Mouse (Mus musculus) midbrain, postnatal 0 days (tissue): ENCODE measurements around the gene Gm960. TPM values are rescaled to one million over a fixed set of nuclear protein-coding genes. Genes with fewer than 3 reads are reported as not detected.

Experiments
- ATAC-seq: fragments of 200-750 bp; cut with Nextera tagmentation; 2 replicates; pipeline ENCODE4 v1.8.0; 2017; ENCODE audit warnings: moderate number of reproducible peaks, mild to moderate bottlenecking, moderate TSS enrichment, moderate library complexity; ENCODE audit not compliant: low FRiP score
- DNase-seq: peaks from one replicate; pipeline ENCODE4 v3.0.0-alpha.2; 2015; ENCODE audit warnings: low spot score
- H3K27ac ChIP-seq: fragments of 300-500 bp; sonication (generic); 2 replicates; pipeline ENCODE4 v1.5.1; 2014; ENCODE audit warnings: low read depth, mild to moderate bottlenecking, low read length, mixed read lengths
- H3K27me3 ChIP-seq: fragments of 300-500 bp; sonication (generic); 2 replicates; pipeline ENCODE4 v1.6.1; 2014; ENCODE audit warnings: low read length, control low read depth, mixed read lengths; ENCODE audit not compliant: insufficient read depth
- H3K36me3 ChIP-seq: fragments of 300-500 bp; sonication (generic); 2 replicates; pipeline ENCODE4 v1.6.1; 2014; ENCODE audit warnings: low read length, control low read depth, mixed read lengths; ENCODE audit not compliant: insufficient read depth
- H3K4me1 ChIP-seq: fragments of 300-500 bp; sonication (generic); 2 replicates; pipeline ENCODE4 v1.6.1; 2014; ENCODE audit warnings: mild to moderate bottlenecking, control low read depth, antibody characterized with exemption, low read length, mixed read lengths; ENCODE audit not compliant: insufficient read depth
- H3K4me2 ChIP-seq: fragments of 300-500 bp; sonication (generic); 2 replicates; pipeline ENCODE4 v1.6.1; 2014; ENCODE audit warnings: low read depth, mild to moderate bottlenecking, low read length, mixed read lengths; ENCODE audit not compliant: poor library complexity, severe bottlenecking
- H3K4me3 ChIP-seq: fragments of 300-500 bp; sonication (generic); 2 replicates; pipeline ENCODE4 v1.5.1; 2014; ENCODE audit warnings: low read depth, mild to moderate bottlenecking, low read length, moderate library complexity
- H3K9ac ChIP-seq: fragments of 300-500 bp; sonication (generic); replicated peaks from 2 replicates; pipeline ENCODE4 v1.6.1; 2014; ENCODE audit warnings: mild to moderate bottlenecking, low read length, moderate library complexity, mixed read lengths; ENCODE audit not compliant: poor library complexity, severe bottlenecking
- H3K9me3 ChIP-seq: fragments of 300-500 bp; sonication (generic); 2 replicates; pipeline ENCODE4 v1.6.1; 2016; ENCODE audit warnings: low read length, control low read depth
- CTCF ChIP-seq: IDR thresholded peaks from 2 replicates; pipeline ENCODE4 v1.5.1; 2016; ENCODE audit warnings: antibody characterized with exemption, mild to moderate bottlenecking
- WGBS: fragments of 180-500 bp; shearing (Covaris S2); extraction: QIAGEN DNeasy Blood & Tissue Kit; methylation state at CpG from one replicate; pipeline ENCODE4 v1.1.7; 2014; 5-methylcytosine and 5-hydroxymethylcytosine counted together
- polyA plus RNA-seq: library from polyadenylated mRNA; unstranded; fragments of >200 nt; fragmentation: Nextera tagmentation; extraction: Ambion mirVana; gene quantifications from 2 replicates; pipeline ENCODE4 v1.2.1, GENCODE M21; 2015
- total RNA-seq: library from RNA; depleted of rRNA; stranded (reverse); fragments of >200 nt; gene quantifications from 2 replicates; pipeline ENCODE4 v1.2.3, GENCODE M21; 2014

Gene Gm960
- total and polyA plus RNA-seq, 2 experiments from 2014 or later: 0.99 to 5.9 TPM

DNA sequence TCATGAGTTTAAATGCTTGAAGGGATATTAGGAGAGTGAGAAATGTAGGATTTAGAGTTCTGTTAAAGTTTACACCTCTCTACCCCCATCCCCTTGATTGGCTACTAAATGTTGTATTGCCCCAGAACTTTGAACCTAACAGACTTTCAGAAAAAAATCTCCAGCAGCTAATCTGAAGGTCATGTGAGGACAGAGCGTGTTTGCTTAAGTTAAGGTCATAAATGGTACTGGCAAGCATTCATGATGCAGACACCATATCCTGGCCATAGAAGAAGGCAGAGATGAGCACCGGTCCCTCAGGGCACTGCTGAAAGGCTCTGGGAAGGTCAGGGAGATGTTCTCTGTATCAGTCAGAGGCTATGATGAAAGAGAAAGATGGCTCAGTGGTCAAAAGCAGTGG is 18.8 kb upstream of the Gm960 start:
- no peak for TF ChIP-seq CTCF
- DNase-seq: no peak
- 95% methylated on average over 2 of the region's 2 CpGs for WGBS
- no peaks in the 10 kb centered on the region for H3K9me3 ChIP-seq
- H3K27me3 ChIP-seq: no peaks in the 10 kb centered on the region
- no peak overlapping the region for H3K4me3 ChIP-seq
- no peak overlapping the region for H3K9ac ChIP-seq
- peaks cover 18% of the 10 kb centered on the region for H3K36me3 ChIP-seq
- no peak overlapping the region for H3K27ac ChIP-seq
- no peak for ATAC-seq
- H3K4me2 ChIP-seq: no peak overlapping the region
- peaks cover 5% of the 10 kb centered on the region; the same call in 1 of the 2 replicates for H3K4me1 ChIP-seq

DNA sequence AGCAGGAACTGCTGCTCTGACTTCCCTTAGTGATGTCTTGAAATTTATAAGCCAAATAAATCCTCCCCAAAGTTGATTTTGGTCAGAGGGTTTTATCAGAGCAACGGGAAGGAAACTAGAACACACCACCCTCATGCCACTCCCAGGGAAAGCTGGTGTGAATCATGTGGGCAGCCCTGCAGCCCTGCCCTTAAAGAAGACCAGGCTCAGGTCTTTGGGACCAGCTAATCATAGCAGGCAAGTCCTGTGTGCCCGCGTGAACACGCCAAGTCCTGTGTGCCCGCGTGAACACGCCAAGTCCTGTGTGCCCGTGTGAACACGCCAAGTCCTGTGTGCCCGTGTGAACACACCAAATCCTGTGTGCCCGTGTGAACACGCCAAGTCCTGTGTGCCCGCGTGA is 18.3 kb upstream of the Gm960 start:
- Histone ChIP-seq H3K4me1 (peaks cover 5% of the 10 kb centered on the region; the same call in 1 of the 2 replicates), H3K9me3 (no peaks in the 10 kb centered on the region), H3K9ac (no peak overlapping the region), H3K27ac (no peak overlapping the region), H3K4me3 (no peak overlapping the region), H3K4me2 (no peak overlapping the region), H3K36me3 (peaks cover 16% of the 10 kb centered on the region), H3K27me3 (no peaks in the 10 kb centered on the region)
- 97% methylated on average over 14 of the region's 14 CpGs for WGBS
- ATAC-seq: no peak
- TF ChIP-seq CTCF: no peak
- DNase-seq: no peak

DNA sequence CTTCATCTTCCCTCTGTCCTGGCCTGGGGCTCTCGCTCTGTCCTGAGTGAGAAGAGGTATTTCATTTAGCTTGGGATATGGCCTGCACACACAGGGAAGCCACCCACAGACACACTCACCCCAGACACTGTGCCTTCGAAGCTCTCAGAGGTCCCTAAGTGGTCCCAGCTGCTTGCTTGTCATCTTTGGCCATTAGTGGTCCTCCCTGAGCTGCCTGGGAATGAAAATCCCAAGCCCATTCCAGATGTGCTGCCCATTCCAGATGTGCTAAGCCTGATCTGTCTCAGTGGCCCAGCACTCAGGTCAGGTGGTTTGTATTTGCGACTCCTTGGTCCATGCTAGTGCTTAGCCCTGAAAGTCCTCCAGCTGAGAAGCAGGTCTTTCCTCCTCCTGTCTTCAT is 15.4 kb upstream of the Gm960 start:
- TF ChIP-seq CTCF: no peak
- DNase-seq (no peak), ATAC-seq (no peak)
- Histone ChIP-seq H3K4me3 (peak overlapping the region; percentile 79), H3K27me3 (no peaks in the 10 kb centered on the region), H3K4me2 (peak overlapping the region; percentile 76), H3K36me3 (no peaks in the 10 kb centered on the region; the same call in 1 of the 2 replicates), H3K9me3 (no peaks in the 10 kb centered on the region), H3K27ac (no peak overlapping the region), H3K9ac (peak overlapping the region; percentile 29; the same call in 1 of the 2 replicates), H3K4me1 (peaks cover 5% of the 10 kb centered on the region; the same call in 1 of the 2 replicates)
- 55% methylated on average over 3 of the region's 3 CpGs for WGBS

DNA sequence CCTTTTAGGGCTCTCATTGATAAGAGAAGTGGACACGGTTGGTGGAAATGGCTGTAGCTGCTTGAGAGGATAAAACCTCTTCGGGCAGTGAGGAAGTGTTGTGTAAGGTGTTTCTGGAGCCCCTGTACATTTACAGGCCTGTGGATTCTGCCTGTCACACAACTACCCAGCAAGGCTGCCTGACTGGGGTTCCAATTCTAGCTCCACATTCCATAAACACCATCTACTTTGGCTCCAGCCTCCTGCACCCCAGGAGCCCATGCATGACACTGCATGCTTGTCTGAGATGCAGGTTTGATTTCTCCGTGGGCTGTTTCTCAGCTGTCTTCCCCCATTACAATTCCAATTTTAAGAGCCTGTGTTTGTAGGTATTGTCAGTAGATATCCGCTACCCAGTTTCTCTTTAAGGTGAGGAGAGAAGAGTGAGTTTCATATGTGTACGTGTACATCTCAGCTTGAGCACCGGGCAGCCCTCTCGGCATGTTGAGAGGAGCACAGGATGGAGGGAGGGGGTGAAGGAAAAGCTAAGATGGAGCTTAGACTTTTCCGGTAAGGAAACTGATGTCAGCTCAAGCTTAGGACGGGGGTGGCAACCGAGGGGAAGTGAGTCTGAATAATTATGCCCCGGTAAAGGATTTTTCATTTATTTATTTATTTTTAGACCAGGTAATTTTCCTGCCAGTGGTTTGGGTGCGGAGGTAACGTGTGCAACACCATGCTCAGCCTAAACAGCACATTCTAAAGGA is 14.5 kb upstream of the Gm960 start:
- H3K36me3 ChIP-seq: no peaks in the 10 kb centered on the region
- H3K9me3 ChIP-seq: no peaks in the 10 kb centered on the region
- H3K4me2 ChIP-seq: peak overlapping the region; percentile 76
- 16% methylated on average over 13 of the region's 13 CpGs for whole genome bisulfite sequencing
- peak overlapping the region; percentile 98 for H3K27ac ChIP-seq
- no peak for ATAC-seq
- no peak for DNase-seq
- H3K27me3 ChIP-seq: no peaks in the 10 kb centered on the region
- H3K9ac ChIP-seq: peak overlapping the region; percentile 94
- H3K4me3 ChIP-seq: peak overlapping the region; percentile 79
- peaks cover 5% of the 10 kb centered on the region; the same call in 1 of the 2 replicates for H3K4me1 ChIP-seq
- TF ChIP-seq CTCF: no peak

DNA sequence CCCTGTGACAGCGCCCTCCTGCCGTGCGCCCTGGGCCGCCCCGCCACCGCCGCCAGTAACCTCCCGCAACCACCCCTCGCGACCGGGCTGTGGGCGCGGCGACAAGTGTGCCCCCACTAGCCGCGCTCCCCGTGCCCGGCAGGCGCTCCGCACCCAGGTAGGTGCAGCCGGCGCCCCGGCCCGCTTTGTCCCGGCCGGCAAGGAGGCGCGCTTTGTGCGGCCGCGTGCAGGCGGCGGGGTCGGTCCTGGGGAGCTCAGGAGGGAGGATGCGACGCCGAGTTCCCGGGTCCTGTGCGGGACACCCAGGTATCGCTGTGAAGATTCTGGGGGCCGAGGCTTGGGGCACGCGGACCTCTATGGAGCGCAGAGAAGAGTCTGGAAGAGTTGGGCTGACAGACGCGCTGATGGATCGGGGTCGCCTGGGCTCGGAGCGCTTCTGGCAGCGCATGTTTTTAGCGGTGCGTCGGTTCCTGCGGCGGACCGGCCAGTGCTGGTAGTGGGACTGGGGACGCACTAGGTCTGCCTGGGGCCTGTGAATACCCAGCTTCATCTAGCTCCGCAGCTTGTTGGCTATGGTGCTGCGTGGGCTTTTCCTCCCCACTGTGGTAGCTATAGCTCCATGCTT is 13.8 kb upstream of the Gm960 start:
- no peaks in the 10 kb centered on the region for H3K9me3 ChIP-seq
- DNase-seq (peak; percentile 44), ATAC-seq (peak; percentile 60)
- TF ChIP-seq CTCF: no peak
- no peaks in the 10 kb centered on the region for H3K36me3 ChIP-seq
- H3K27me3 ChIP-seq: no peaks in the 10 kb centered on the region
- peak overlapping the region; percentile 94 for H3K9ac ChIP-seq
- H3K4me3 ChIP-seq: peak overlapping the region; percentile 79
- peak overlapping the region; percentile 76 for H3K4me2 ChIP-seq
- H3K27ac ChIP-seq: peak overlapping the region; percentile 98
- WGBS: under 1% methylated on average over 54 of the region's 60 CpGs
- peaks cover 5% of the 10 kb centered on the region; the same call in 1 of the 2 replicates for H3K4me1 ChIP-seq

DNA sequence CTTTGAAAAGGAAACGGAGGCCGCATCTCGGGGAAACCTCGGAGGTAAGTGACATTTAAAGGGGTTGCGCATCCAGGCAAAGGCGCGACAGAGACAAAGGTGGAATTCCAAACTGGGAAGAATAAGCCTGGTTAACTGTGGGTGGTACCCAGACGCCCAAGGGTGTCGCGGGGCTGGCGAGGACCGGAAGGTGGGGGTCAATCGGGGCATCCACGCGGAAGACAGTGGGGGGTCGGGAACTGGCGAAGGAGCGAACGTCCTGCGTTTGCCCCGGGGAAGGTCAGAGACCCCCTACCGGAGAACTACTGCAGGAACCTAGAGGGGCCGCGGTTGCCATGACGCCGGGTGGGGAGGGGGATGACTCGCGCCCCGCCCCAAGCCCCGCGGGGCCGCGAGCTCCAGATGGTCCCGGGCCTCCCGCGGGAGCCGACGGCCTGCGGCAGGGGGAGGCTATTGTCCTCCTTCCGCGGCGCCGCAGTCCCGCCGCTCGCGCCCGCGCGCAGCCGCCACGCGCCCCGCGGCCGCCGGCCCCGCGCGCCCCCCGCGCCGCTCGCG is 13.2 kb upstream of the Gm960 start:
- Histone ChIP-seq H3K4me3 (peak overlapping the region; percentile 79), H3K4me2 (peak overlapping the region; percentile 76), H3K27ac (peak overlapping the region; percentile 98), H3K9ac (peak overlapping the region; percentile 94), H3K36me3 (no peaks in the 10 kb centered on the region), H3K9me3 (no peaks in the 10 kb centered on the region), H3K4me1 (peaks cover 5% of the 10 kb centered on the region; the same call in 1 of the 2 replicates), H3K27me3 (no peaks in the 10 kb centered on the region)
- TF ChIP-seq CTCF: peak; percentile 46
- ATAC-seq: peak; percentile 78
- peak; percentile 71 for DNase-seq
- under 1% methylated on average over 27 of the region's 65 CpGs for WGBS
